Mouse (Mus musculus): ENCODE data around the gene Dad1. TPM values are rescaled to one million over a fixed set of nuclear protein-coding genes. Genes with fewer than 3 reads are reported as not detected.

Dad1 gene
- polyA plus RNA-seq, 1 experiment from 2014 or later, result 300 TPM

- Histone ChIP-seq H3K27ac (ENCODE audit: low read depth, low read length) (no peak overlapping the region), H3K9me3 (ENCODE audit: control insufficient read depth, low read length) (no peaks in the 10 kb centered on the region), H3K36me3 (ENCODE audit: control insufficient read depth, insufficient read depth, low read length) (no peaks in the 10 kb centered on the region), H3K27me3 (ENCODE audit: control insufficient read depth, insufficient read depth, low read length) (no peaks in the 10 kb centered on the region), H3K4me1 (replicated peaks; ENCODE audit: control insufficient read depth, insufficient read depth, low read length) (peaks cover 2% of the 10 kb centered on the region; the same call in 1 of the 2 replicates), H3K9ac (ENCODE audit: low read depth, low read length) (no peak overlapping the region), H3K4me3 (ENCODE audit: low read depth, low read length) (no peak overlapping the region), H3K4me2 (replicated peaks; ENCODE audit: low read depth, low read length) (no peak overlapping the region)
- DNase-seq (ENCODE audit: low spot score) (no peak), ATAC-seq (ENCODE audit: low FRiP score) (no peak)
- 59% methylated on average over 4 of the region's 4 CpGs for WGBS
Observed at GRCm38 (mm10) chr14:54191026-54191390, 62.9 kb downstream of the Dad1 start.

- no peaks in the 10 kb centered on the region for H3K27me3 ChIP-seq (ENCODE audit: control insufficient read depth, insufficient read depth, low read length)
- DNase-seq (ENCODE audit: low spot score), result no peak
- no peak for ATAC-seq (ENCODE audit: low FRiP score)
- no peak overlapping the region for H3K4me3 ChIP-seq (ENCODE audit: low read depth, low read length)
- 63% methylated on average over 7 of the region's 7 CpGs for WGBS
- no peak overlapping the region for H3K27ac ChIP-seq (ENCODE audit: low read depth, low read length)
- H3K4me2 ChIP-seq (replicated peaks; ENCODE audit: low read depth, low read length), result no peak overlapping the region
- H3K9ac ChIP-seq (ENCODE audit: low read depth, low read length), result no peak overlapping the region
- no peaks in the 10 kb centered on the region for H3K9me3 ChIP-seq (ENCODE audit: control insufficient read depth, low read length)
- H3K36me3 ChIP-seq (ENCODE audit: control insufficient read depth, insufficient read depth, low read length), result no peaks in the 10 kb centered on the region
- H3K4me1 ChIP-seq (replicated peaks; ENCODE audit: control insufficient read depth, insufficient read depth, low read length), result peaks cover 2% of the 10 kb centered on the region; the same call in 1 of the 2 replicates
Observed at GRCm38 (mm10) chr14:54190305-54191025, 63.4 kb downstream of the Dad1 start.

DNA sequence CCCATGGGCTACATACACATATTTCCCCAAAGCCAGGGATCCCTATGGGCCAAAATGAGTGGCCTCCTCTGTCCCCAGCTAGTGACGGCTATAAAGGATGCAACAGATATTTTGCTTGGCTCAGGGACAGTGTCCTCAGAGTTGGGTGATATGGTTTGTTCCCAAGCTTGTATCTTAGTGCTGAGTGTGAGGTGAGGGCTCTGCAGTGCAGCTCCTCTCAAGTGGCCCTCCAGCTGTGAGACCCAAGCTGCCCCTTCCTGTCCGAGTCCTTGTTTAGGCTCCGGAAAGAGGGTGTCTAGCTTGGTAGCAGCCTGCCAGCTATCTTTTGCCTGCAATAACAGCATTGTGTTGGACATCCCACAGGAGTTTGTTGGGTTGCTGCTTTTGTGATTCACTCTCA, 64.6 kb downstream of the Dad1 start:
- H3K4me1 ChIP-seq (replicated peaks; ENCODE audit: control insufficient read depth, insufficient read depth, low read length), result peaks cover 2% of the 10 kb centered on the region; the same call in 1 of the 2 replicates
- H3K36me3 ChIP-seq (ENCODE audit: control insufficient read depth, insufficient read depth, low read length), result no peaks in the 10 kb centered on the region
- H3K9me3 ChIP-seq (ENCODE audit: control insufficient read depth, low read length), result no peaks in the 10 kb centered on the region
- 77% methylated on average over 3 of the region's 3 CpGs for WGBS
- no peak overlapping the region for H3K4me3 ChIP-seq (ENCODE audit: low read depth, low read length)
- ATAC-seq (ENCODE audit: low FRiP score) (no peak), DNase-seq (ENCODE audit: low spot score) (no peak)
- H3K27me3 ChIP-seq (ENCODE audit: control insufficient read depth, insufficient read depth, low read length), result no peaks in the 10 kb centered on the region
- H3K27ac ChIP-seq (ENCODE audit: low read depth, low read length), result no peak overlapping the region
- H3K4me2 ChIP-seq (replicated peaks; ENCODE audit: low read depth, low read length), result no peak overlapping the region
- H3K9ac ChIP-seq (ENCODE audit: low read depth, low read length), result no peak overlapping the region

DNA sequence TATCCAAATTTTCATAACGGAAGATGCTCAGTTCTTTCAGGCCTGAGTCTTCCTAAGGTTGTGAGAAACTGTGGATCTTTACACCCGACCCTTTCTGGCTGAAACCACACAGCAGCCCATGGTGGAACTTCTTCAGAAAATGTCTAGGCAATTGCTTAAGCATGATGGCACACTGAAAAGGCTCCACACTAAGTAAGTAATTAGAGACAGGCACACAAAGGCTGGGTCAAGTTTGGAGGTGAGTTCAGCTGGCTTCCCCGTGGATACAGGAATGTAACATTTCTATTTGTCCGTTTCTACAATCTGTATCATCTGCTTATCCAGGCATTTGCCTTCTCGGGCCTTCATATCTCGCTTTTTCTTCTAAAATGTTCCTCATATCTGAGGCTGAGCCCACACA, 66.7 kb downstream of the Dad1 start:
- H3K4me3 ChIP-seq (ENCODE audit: low read depth, low read length), result no peak overlapping the region
- DNase-seq (ENCODE audit: low spot score) (no peak), ATAC-seq (ENCODE audit: low FRiP score) (no peak)
- no peak overlapping the region for H3K4me2 ChIP-seq (replicated peaks; ENCODE audit: low read depth, low read length)
- H3K4me1 ChIP-seq (replicated peaks; ENCODE audit: control insufficient read depth, insufficient read depth, low read length), result no peaks in the 10 kb centered on the region; the same call in 1 of the 2 replicates
- H3K27ac ChIP-seq (ENCODE audit: low read depth, low read length), result no peak overlapping the region
- H3K9me3 ChIP-seq (ENCODE audit: control insufficient read depth, low read length), result no peaks in the 10 kb centered on the region
- H3K9ac ChIP-seq (ENCODE audit: low read depth, low read length), result no peak overlapping the region
- WGBS, result 60% methylated on average over 6 of the region's 6 CpGs
- H3K36me3 ChIP-seq (ENCODE audit: control insufficient read depth, insufficient read depth, low read length), result no peaks in the 10 kb centered on the region
- H3K27me3 ChIP-seq (ENCODE audit: control insufficient read depth, insufficient read depth, low read length), result no peaks in the 10 kb centered on the region

Other genes with a start within 250 kb of the Dad1 start
- gene Abhd4, start 84 bp upstream of the Dad1 start, polyA plus RNA-seq (2014; fragmentation: Nextera tagmentation; extraction: Ambion mirVana), result 44.0 and 47.2 TPM in 2 replicates
- not detected in 2 replicates for gene Olfr49, start 30.8 kb upstream of the Dad1 start, polyA plus RNA-seq (2014; fragmentation: Nextera tagmentation; extraction: Ambion mirVana)
- 46.7 and 47.2 TPM in 2 replicates for gene Oxa1l, start 106.7 kb upstream of the Dad1 start, polyA plus RNA-seq (2014; fragmentation: Nextera tagmentation; extraction: Ambion mirVana)
- gene Slc7a7, start 163.7 kb upstream of the Dad1 start, polyA plus RNA-seq (2014; fragmentation: Nextera tagmentation; extraction: Ambion mirVana), result 4.3 and 4.8 TPM in 2 replicates
- gene Mrpl52, start 172.8 kb upstream of the Dad1 start, polyA plus RNA-seq (2014; fragmentation: Nextera tagmentation; extraction: Ambion mirVana), result 206 and 231 TPM in 2 replicates
- gene Mmp14, start 177.5 kb upstream of the Dad1 start, polyA plus RNA-seq (2014; fragmentation: Nextera tagmentation; extraction: Ambion mirVana), result 71.2 and 73.1 TPM in 2 replicates
- 19.7 and 19.9 TPM in 2 replicates for gene Lrp10, start 210.0 kb upstream of the Dad1 start, polyA plus RNA-seq (2014; fragmentation: Nextera tagmentation; extraction: Ambion mirVana)
- 37.3 and 40.0 TPM in 2 replicates for gene Rem2, start 222.0 kb upstream of the Dad1 start, polyA plus RNA-seq (2014; fragmentation: Nextera tagmentation; extraction: Ambion mirVana)

Data from hindbrain, embryonic 11.5 days (tissue).